Mouse (Mus musculus): ENCODE measurements at regions not wholly inside any gene's neighbourhood (a gene's known extent, or its start where the extent isn't known, plus 50 kb on each side); places are given as distances from the start of the nearest gene placed in this dataset.

DNA sequence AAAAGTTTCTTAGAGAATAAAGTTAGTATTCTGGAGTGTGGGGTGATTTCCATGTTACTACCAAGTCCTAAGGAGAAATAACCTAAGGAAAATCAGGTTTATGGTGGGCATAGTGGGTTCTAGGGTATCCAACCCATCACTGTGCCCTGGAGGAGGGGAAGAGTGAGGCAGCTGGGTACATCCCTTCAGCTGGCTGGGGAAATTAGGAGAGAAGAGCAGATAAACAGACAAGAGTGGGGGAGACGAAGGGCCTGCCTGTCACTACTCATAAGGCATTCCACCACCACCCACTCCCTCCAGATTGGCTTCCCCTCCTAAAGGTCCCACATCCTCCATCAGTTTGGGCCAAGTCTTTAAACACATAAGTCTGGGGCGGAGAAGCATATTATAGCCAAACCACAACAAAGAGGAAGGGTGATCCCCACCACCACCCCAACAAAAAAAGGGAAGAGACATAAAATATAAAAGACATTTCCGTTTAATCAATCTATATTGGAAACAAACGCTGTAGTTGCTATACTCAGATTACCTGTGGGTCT, 299.8 kb downstream of the Gm11361 start:
- ATAC-seq (no peak), DNase-seq (ENCODE audit: low spot score) (no peak)
- Histone ChIP-seq H3K27ac (ENCODE audit: low read length) (no peak overlapping the region; the same call in 1 of the 2 replicates), H3K4me2 (replicated peaks; ENCODE audit: low read depth, low read length) (no peak overlapping the region), H3K9me3 (ENCODE audit: low read length) (no peaks in the 10 kb centered on the region), H3K9ac (replicated peaks; ENCODE audit: low read depth) (no peak overlapping the region), H3K27me3 (replicated peaks; ENCODE audit: insufficient read depth, low read length) (no peaks in the 10 kb centered on the region), H3K4me3 (ENCODE audit: low read depth, low read length) (no peak overlapping the region), H3K36me3 (ENCODE audit: insufficient read depth, low read length) (no peaks in the 10 kb centered on the region), H3K4me1 (ENCODE audit: insufficient read depth, low read depth, low read length) (peaks cover 8% of the 10 kb centered on the region; the same call in 1 of the 2 replicates)
- 67% methylated on average over 4 of the region's 4 CpGs for WGBS
- TF ChIP-seq CTCF (IDR thresholded peaks at IDR 0.05) = no peak
- TF ChIP-seq EP300 (IDR thresholded peaks at IDR 0.05) = no peak

DNA sequence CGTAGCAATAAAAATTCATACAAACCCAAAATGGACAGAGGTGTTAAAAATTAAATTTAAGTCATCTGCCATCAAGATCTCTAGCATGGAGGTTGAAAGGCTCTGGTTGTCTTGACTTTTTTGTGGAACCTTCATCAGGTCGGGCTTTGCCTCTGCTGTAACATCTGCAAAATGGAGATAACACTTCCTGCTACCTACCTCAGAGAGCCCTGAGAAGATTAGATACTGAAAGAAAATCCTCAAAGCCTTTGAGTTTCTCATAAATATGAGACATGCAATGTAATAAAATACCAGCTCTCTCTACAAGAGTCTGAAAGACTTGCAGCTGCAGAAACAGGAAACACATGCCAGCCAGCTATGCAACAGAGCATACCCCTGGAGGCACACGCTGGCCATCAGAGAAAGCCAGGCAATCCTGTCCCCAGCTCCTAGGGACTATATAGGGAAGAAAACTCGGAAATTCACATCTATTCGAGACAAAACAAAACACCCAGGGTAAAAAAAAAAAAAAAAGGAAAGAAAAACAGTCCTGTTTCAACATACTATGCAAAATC, 299.1 kb downstream of the Gm11361 start:
- Histone ChIP-seq H3K27me3 (replicated peaks; ENCODE audit: insufficient read depth, low read length) (no peaks in the 10 kb centered on the region), H3K4me1 (ENCODE audit: insufficient read depth, low read depth, low read length) (peaks cover 9% of the 10 kb centered on the region; the same call in 1 of the 2 replicates), H3K9me3 (ENCODE audit: low read length) (no peaks in the 10 kb centered on the region), H3K4me3 (ENCODE audit: low read depth, low read length) (no peak overlapping the region), H3K4me2 (replicated peaks; ENCODE audit: low read depth, low read length) (no peak overlapping the region), H3K27ac (ENCODE audit: low read length) (no peak overlapping the region), H3K9ac (replicated peaks; ENCODE audit: low read depth) (no peak overlapping the region), H3K36me3 (ENCODE audit: insufficient read depth, low read length) (no peaks in the 10 kb centered on the region)
- TF ChIP-seq CTCF (IDR thresholded peaks at IDR 0.05) (no peak), EP300 (IDR thresholded peaks at IDR 0.05) (no peak)
- no peak for DNase-seq (ENCODE audit: low spot score)
- no peak for ATAC-seq
- WGBS = 49% methylated on average over 5 of the region's 5 CpGs

DNA sequence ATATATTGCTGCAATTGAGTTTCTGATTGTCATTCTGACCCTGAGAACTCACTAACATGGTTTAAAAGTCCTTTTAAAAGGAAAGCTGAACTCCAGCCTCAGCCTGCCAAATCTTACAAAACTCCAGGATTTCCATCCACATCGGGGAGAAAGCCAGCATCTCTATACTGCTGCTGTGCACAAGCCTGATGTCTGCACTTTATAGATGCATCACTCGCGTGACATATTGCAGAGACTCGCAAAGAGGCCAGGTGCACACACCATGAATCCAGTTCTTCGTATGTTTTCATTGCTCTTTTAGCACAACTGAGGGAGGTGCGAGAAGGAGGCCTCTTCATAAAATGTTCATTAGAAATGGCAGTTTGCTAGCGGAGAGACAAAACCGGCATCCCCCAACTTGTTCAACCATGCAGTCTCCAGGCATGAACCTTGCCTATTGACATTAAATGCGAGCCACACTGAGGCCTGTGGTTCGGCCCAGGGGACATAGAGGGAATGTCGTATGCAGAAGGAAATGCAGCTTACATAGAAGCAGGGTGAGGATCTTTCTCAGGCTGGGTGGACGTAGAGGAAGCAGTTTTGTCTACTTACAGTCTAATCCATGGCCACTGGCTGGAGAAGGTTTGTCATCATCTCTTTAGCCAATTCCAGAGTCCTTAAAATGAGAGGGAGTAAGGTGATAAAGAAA, 297.0 kb downstream of the Gm11361 start:
- no peak for ATAC-seq
- H3K4me3 ChIP-seq (ENCODE audit: low read depth, low read length) = no peak overlapping the region
- no peaks in the 10 kb centered on the region for H3K36me3 ChIP-seq (ENCODE audit: insufficient read depth, low read length)
- no peaks in the 10 kb centered on the region for H3K9me3 ChIP-seq (ENCODE audit: low read length)
- H3K9ac ChIP-seq (replicated peaks; ENCODE audit: low read depth) = no peak overlapping the region
- H3K4me1 ChIP-seq (ENCODE audit: insufficient read depth, low read depth, low read length) = peaks cover 9% of the 10 kb centered on the region; the same call in 1 of the 2 replicates
- H3K27me3 ChIP-seq (replicated peaks; ENCODE audit: insufficient read depth, low read length) = no peaks in the 10 kb centered on the region
- TF ChIP-seq EP300 (IDR thresholded peaks at IDR 0.05) = no peak
- TF ChIP-seq CTCF (IDR thresholded peaks at IDR 0.05) = no peak
- H3K4me2 ChIP-seq (replicated peaks; ENCODE audit: low read depth, low read length) = no peak overlapping the region
- no peak overlapping the region for H3K27ac ChIP-seq (ENCODE audit: low read length)
- DNase-seq (ENCODE audit: low spot score) = no peak
- 89% methylated on average over 12 of the region's 12 CpGs for WGBS

DNA sequence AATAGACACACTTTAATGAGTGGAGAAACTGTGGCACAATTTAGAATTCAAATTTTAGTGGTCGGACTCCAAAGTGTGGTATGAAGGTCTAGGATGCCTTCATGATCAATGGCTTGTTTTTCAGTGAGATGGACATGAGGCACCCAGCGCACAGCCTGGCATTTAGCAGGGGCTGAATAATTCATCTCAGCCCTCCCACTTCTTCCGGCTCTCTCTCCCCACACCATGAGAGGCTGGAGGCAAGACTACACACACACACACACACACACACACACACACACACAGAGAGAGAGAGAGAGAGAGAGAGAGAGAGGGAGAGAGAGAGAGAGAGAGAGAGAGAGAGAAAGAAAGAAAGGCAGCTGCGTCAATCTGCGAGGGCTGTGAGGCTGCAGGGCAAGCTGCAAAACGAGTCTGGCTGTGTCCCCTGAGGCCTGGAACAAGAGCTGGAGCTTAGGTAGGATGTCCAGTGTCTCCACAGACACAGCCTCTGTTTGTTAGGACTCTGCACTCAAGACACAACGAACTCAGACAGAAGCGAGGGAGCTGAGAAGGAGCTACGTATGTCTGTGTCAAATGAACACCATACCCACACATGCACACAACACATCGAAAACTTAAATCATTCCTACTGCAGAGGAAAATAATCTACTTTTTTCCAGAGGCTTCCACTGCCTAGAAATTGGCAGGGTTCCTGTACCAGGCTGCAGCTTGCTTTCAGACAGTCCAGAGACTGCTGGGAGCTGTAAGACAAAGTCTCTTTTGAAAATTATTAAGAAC, 295.8 kb downstream of the Gm11361 start:
- Histone ChIP-seq H3K27me3 (replicated peaks; ENCODE audit: insufficient read depth, low read length) (no peaks in the 10 kb centered on the region), H3K27ac (ENCODE audit: low read length) (no peak overlapping the region), H3K9me3 (ENCODE audit: low read length) (no peaks in the 10 kb centered on the region), H3K4me3 (ENCODE audit: low read depth, low read length) (no peak overlapping the region), H3K36me3 (ENCODE audit: insufficient read depth, low read length) (no peaks in the 10 kb centered on the region), H3K9ac (replicated peaks; ENCODE audit: low read depth) (no peak overlapping the region), H3K4me1 (ENCODE audit: insufficient read depth, low read depth, low read length) (peaks cover 9% of the 10 kb centered on the region; the same call in 1 of the 2 replicates), H3K4me2 (replicated peaks; ENCODE audit: low read depth, low read length) (no peak overlapping the region)
- DNase-seq (ENCODE audit: low spot score) = no peak
- 43% methylated on average over 10 of the region's 10 CpGs for WGBS
- no peak for TF ChIP-seq EP300 (IDR thresholded peaks at IDR 0.05)
- no peak for TF ChIP-seq CTCF (IDR thresholded peaks at IDR 0.05)
- no peak for ATAC-seq

DNA sequence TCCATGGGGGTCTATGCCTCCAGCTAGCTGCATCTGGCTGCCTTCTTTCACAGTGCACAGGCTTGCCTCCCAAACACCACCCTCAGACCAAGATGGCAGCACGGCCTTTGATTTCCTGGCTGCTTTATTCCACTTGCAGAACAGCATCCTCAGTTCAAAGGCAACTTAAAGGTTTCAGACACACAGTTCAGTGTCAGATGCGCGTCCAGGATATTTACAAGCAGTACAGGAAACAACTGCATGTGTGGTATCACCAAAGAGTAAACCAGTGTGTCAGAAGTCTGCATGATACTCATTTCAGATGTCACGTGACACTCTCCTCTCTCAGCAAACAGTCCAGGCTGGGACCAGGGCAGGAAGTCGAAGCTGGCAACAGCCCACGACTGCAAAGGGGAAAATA, 294.2 kb downstream of the Gm11361 start:
- H3K36me3 ChIP-seq (ENCODE audit: insufficient read depth, low read length) = no peaks in the 10 kb centered on the region
- no peaks in the 10 kb centered on the region for H3K27me3 ChIP-seq (replicated peaks; ENCODE audit: insufficient read depth, low read length)
- 25% methylated on average over 6 of the region's 6 CpGs for WGBS
- H3K27ac ChIP-seq (ENCODE audit: low read length) = peak overlapping the region; percentile 54
- no peak for DNase-seq (ENCODE audit: low spot score)
- ATAC-seq = peak; percentile 88
- no peak overlapping the region for H3K9ac ChIP-seq (replicated peaks; ENCODE audit: low read depth)
- H3K4me2 ChIP-seq (replicated peaks; ENCODE audit: low read depth, low read length) = no peak overlapping the region
- H3K4me1 ChIP-seq (ENCODE audit: insufficient read depth, low read depth, low read length) = peaks cover 9% of the 10 kb centered on the region; the same call in 1 of the 2 replicates
- TF ChIP-seq CTCF (IDR thresholded peaks at IDR 0.05) = no peak
- no peak for TF ChIP-seq EP300 (IDR thresholded peaks at IDR 0.05)
- no peak overlapping the region for H3K4me3 ChIP-seq (ENCODE audit: low read depth, low read length)
- H3K9me3 ChIP-seq (ENCODE audit: low read length) = no peaks in the 10 kb centered on the region

DNA sequence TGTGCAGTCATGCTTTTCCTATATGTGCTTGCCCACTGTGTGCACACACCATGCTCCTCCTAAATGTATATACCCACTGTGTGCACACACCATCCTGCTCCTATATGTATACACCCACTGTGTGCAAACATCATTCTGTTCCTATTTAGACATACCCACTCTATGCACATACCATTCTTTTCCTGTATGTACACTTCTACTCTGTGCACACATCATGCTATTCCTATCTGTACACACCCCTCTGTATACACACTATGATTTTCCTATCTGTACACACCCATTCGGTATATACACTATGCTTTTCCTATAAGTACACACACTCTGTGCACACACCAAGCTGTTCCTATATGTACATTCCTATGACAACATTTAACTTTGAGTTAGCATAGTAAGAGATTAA, 288.5 kb downstream of the Gm11361 start:
- TF ChIP-seq EP300 (IDR thresholded peaks at IDR 0.05) (no peak), CTCF (IDR thresholded peaks at IDR 0.05) (no peak)
- 0 out of 2 replicates have a peak, but pooled peaks cover 4% of the 10 kb centered on the region for H3K4me1 ChIP-seq (ENCODE audit: insufficient read depth, low read depth, low read length)
- H3K4me2 ChIP-seq (replicated peaks; ENCODE audit: low read depth, low read length) = no peak overlapping the region
- ATAC-seq = no peak
- H3K27ac ChIP-seq (ENCODE audit: low read length) = no peak overlapping the region
- DNase-seq (ENCODE audit: low spot score) = no peak
- no peak overlapping the region for H3K9ac ChIP-seq (replicated peaks; ENCODE audit: low read depth)
- H3K4me3 ChIP-seq (ENCODE audit: low read depth, low read length) = no peak overlapping the region
- 60% methylated on average over 1 of the region's 1 CpGs for WGBS
- H3K36me3 ChIP-seq (ENCODE audit: insufficient read depth, low read length) = no peaks in the 10 kb centered on the region
- H3K27me3 ChIP-seq (replicated peaks; ENCODE audit: insufficient read depth, low read length) = no peaks in the 10 kb centered on the region
- no peaks in the 10 kb centered on the region for H3K9me3 ChIP-seq (ENCODE audit: low read length)

Measured in lung, postnatal 0 days (tissue).